Comparison of ENCODE assay signal across 27 mouse cellular contexts in the genomic region with DNA sequence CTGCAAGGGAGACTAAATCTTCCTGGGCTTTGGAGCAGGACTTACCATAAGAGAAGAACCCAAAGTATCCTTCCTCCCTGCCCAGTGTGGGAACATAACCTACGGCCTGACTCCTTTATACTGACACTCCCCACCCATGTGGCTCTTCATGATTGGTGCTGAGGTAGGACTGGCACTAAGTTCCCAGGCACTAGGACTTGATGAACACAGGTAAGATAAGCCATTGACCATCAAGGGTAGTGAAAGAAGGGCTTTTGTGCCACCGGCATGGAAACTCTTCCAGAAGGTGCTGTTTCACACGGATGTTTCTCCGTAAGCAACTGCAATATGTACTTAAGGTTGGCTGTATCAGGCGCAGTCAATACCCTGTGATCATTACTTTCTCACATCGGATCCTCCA. TPM values are rescaled to one million over a fixed set of nuclear protein-coding genes. Genes with fewer than 3 reads are reported as not detected.
DNase-seq lines count a peak whose midpoint lies in the region; TF ChIP-seq lines count a peak whose summit lies in the region.
"Had no signal": no experiment of that assay in that cellular context is flagged by ENCODE, and none has a peak within 500 bp of the region (broad histone marks: within the 10 kb centered on the region; RNA-seq: fewer than 3 reads in every experiment).

A gene (minus strand): TSS at position 101 of the 400 bp plus-strand sequence.

- H3K4me1 ChIP-seq in spleen, adult 2 months (ENCODE audit: control insufficient read depth, insufficient read depth, insufficient read length) = no peaks in the 10 kb centered on the region
- H3K4me1 ChIP-seq in thymus, adult 2 months (replicated peaks; ENCODE audit: control insufficient read depth, insufficient read depth, low read length) = no peaks in the 10 kb centered on the region
- H3K4me1 ChIP-seq in olfactory bulb, adult 2 months (ENCODE audit: control insufficient read depth, insufficient read depth, low read length) = no peaks in the 10 kb centered on the region

- DNase-seq in heart, adult 11 months = peak; percentile 74
- DNase-seq in heart, postnatal 4 days = no peak
- DNase-seq in spleen, adult 2 months (ENCODE audit: low read depth in 1 of 2, low spot score in 2 of 2) = no peak
- no peak for DNase-seq in spleen, postnatal 4 days (ENCODE audit: low spot score in 2 of 2)
- DNase-seq in thymus, adult 2 months = no peak
- DNase-seq in thymus, postnatal 25 days = no peak
- DNase-seq in left cerebral cortex, postnatal 25 days (ENCODE audit: low spot score in 2 of 2) = no peak
- DNase-seq: adrenal gland, adult 2 months; adrenal gland, adult 8-10 months; adrenal gland, postnatal 10 days; adrenal gland, postnatal 14 days; adrenal gland, postnatal 25 days; adrenal gland, postnatal 36 days; B cell, adult 2 months; cerebellum, adult 11 months; cerebellum, adult 11-12 months had no signal

- no peaks in the 10 kb centered on the region for H3K36me3 ChIP-seq in spleen, adult 2 months (ENCODE audit: control insufficient read depth, insufficient read depth, low read length)
- no peaks in the 10 kb centered on the region for H3K36me3 ChIP-seq in thymus, adult 2 months (ENCODE audit: control insufficient read depth, insufficient read depth, low read length)
- H3K36me3 ChIP-seq: G1E had no signal

- intact Hi-C loops in left cerebral cortex, postnatal 25 days (cut with DNase I) = no loop called here

- H3K27me3 ChIP-seq in spleen, adult 2 months (ENCODE audit: control insufficient read depth, insufficient read depth, low read length) = no peaks in the 10 kb centered on the region
- H3K27me3 ChIP-seq in thymus, adult 2 months (ENCODE audit: control insufficient read depth, insufficient read depth, low read length) = no peaks in the 10 kb centered on the region
- H3K27me3 ChIP-seq: Patski had no signal

- no peak within 1 kb of the TSS for H3K4me3 ChIP-seq in spleen, adult 2 months (ENCODE audit: extremely low read depth, insufficient read depth, insufficient read length)
- no peak within 1 kb of the TSS for H3K4me3 ChIP-seq in thymus, adult 2 months (ENCODE audit: control insufficient read depth, insufficient read depth, low read length)
- H3K4me3 ChIP-seq in olfactory bulb, adult 2 months (ENCODE audit: insufficient read depth, low read depth, low read length) = no peak within 1 kb of the TSS

- WGBS in spleen, adult 2 months = 88% methylated on average over 6 of the region's 6 CpGs
- 97% methylated on average over 6 of the region's 6 CpGs for WGBS in thymus, adult 2 months
- 95% methylated on average over 6 of the region's 6 CpGs for WGBS in olfactory bulb, adult 2 months

- no peak within 1 kb of the TSS for H3K27ac ChIP-seq in spleen, adult 2 months (ENCODE audit: insufficient read depth, low read length)
- no peak within 1 kb of the TSS for H3K27ac ChIP-seq in thymus, adult 2 months (ENCODE audit: control insufficient read depth, insufficient read depth, low read length)
- no peak within 1 kb of the TSS for H3K27ac ChIP-seq in olfactory bulb, adult 2 months (ENCODE audit: insufficient read depth, low read depth, low read length)

- TF ChIP-seq CTCF in spleen, adult 2 months (IDR thresholded peaks at IDR 0.05; ENCODE audit: extremely low read depth, insufficient read depth, insufficient read length, insufficient replicate concordance) = no peak
- no peak for TF ChIP-seq CTCF in thymus, adult 2 months (IDR thresholded peaks at IDR 0.05; ENCODE audit: borderline replicate concordance, control insufficient read depth, extremely low read depth, insufficient read depth, low read length, poor library complexity)
- TF ChIP-seq CTCF in olfactory bulb, adult 2 months (IDR thresholded peaks at IDR 0.05; ENCODE audit: insufficient read depth, low read depth, low read length) = no peak

- TF ChIP-seq POLR2A in spleen, adult 2 months (IDR thresholded peaks at IDR 0.05; ENCODE audit: low read depth, low read length) = no peak
- TF ChIP-seq POLR2A in thymus, adult 2 months (IDR thresholded peaks at IDR 0.05; ENCODE audit: control insufficient read depth, extremely low read depth, insufficient read depth, low read length, poor library complexity) = no peak
- TF ChIP-seq POLR2A in olfactory bulb, adult 2 months (IDR thresholded peaks at IDR 0.05; ENCODE audit: insufficient read depth, low read depth, low read length) = no peak

RNA-seq across cellular contexts. Expression of the gene that starts here (rescaled TPM):
- not detected for total RNA-seq in heart, postnatal 4 days (2021)
- 77.5 and 107 TPM in 2 replicates for polyA plus RNA-seq in spleen, adult 2 months (2012; rRNA removed)
- 7.5 and 11.6 TPM in 2 replicates for polyA plus RNA-seq in thymus, adult 2 months (2012; rRNA removed)
- not detected in 2 replicates for polyA plus RNA-seq in olfactory bulb, adult 2 months (2012; ENCODE audit: insufficient read depth, insufficient read length, low replicate concordance, missing spikeins)
- not detected for total RNA-seq in left cerebral cortex, postnatal 25 days (2021)
- total RNA-seq: adrenal gland, adult 18-20 months; adrenal gland, adult 2 months; adrenal gland, adult 8-10 months; adrenal gland, postnatal 10 days; adrenal gland, postnatal 14 days; adrenal gland, postnatal 25 days; adrenal gland, postnatal 36 days; CH12.LX; ES-E14; G1E; MEL had no signal
- polyA plus RNA-seq: activated CD4-positive, CD25-positive, alpha-beta regulatory T cell, adult 4 months; adrenal gland, adult 2 months; brain, embryonic 14.5 days; C2C12; CD4-positive, CD25-positive, alpha-beta regulatory T cell, adult 4 months; G1E; Patski had no signal
